Mouse (Mus musculus) midbrain, embryonic 12.5 days (tissue): ENCODE data around the gene Fbxo28. TPM values are rescaled to one million over a fixed set of nuclear protein-coding genes. Genes with fewer than 3 reads are reported as not detected.

Experiments used
- ATAC-seq: fragments of 200-750 bp; cut with Nextera tagmentation; 2 replicates; pipeline ENCODE4 v1.8.0; 2017; ENCODE audit warnings: low read depth, moderate TSS enrichment, moderate library complexity; ENCODE audit not compliant: low FRiP score
- H3K27ac ChIP-seq: fragments of 300-500 bp; sonication (generic); replicated peaks from 2 replicates; pipeline ENCODE4 v1.5.1; 2016; ENCODE audit warnings: mild to moderate bottlenecking
- H3K27me3 ChIP-seq: fragments of 300-500 bp; sonication (generic); 2 replicates; pipeline ENCODE4 v1.6.1; 2016; ENCODE audit warnings: mild to moderate bottlenecking
- H3K36me3 ChIP-seq: fragments of 300-500 bp; sonication (generic); 2 replicates; pipeline ENCODE4 v1.6.1; 2016
- H3K4me1 ChIP-seq: fragments of 300-500 bp; sonication (generic); 2 replicates; pipeline ENCODE4 v1.6.1; 2016
- H3K4me2 ChIP-seq: fragments of 300-500 bp; sonication (generic); replicated peaks from 2 replicates; pipeline ENCODE4 v1.6.1; 2016; ENCODE audit warnings: mild to moderate bottlenecking, moderate library complexity
- H3K4me3 ChIP-seq: fragments of 300-500 bp; sonication (generic); 2 replicates; pipeline ENCODE4 v1.5.1; 2016; ENCODE audit warnings: mild to moderate bottlenecking
- H3K9ac ChIP-seq: fragments of 300-500 bp; sonication (generic); replicated peaks from 2 replicates; pipeline ENCODE4 v1.6.1; 2016; ENCODE audit warnings: mild to moderate bottlenecking, moderate library complexity
- H3K9me3 ChIP-seq: fragments of 300-500 bp; sonication (generic); 2 replicates; pipeline ENCODE4 v1.6.1; 2016; ENCODE audit warnings: mild to moderate bottlenecking
- WGBS: fragments of 180-500 bp; shearing (Covaris S2); methylation state at CpG from one replicate; pipeline ENCODE4 v1.1.7; 2016; 5-methylcytosine and 5-hydroxymethylcytosine counted together
- polyA plus RNA-seq: library from polyadenylated mRNA; unstranded; fragments of >200 nt; fragmentation: Nextera tagmentation; extraction: Ambion mirVana; gene quantifications from 2 replicates; pipeline ENCODE4 v1.2.1, GENCODE M21; 2016

The Fbxo28 gene
- polyA plus RNA-seq, 1 experiment from 2014 or later, result 32.9 TPM

- Histone ChIP-seq H3K9me3 (no peaks in the 10 kb centered on the region), H3K27me3 (peaks cover 18% of the 10 kb centered on the region), H3K4me2 (peak within 1 kb of the TSS; percentile 81), H3K36me3 (peaks cover 16% of the 10 kb centered on the region), H3K9ac (peak within 1 kb of the TSS; percentile 75), H3K4me1 (peaks cover 21% of the 10 kb centered on the region), H3K4me3 (peak within 1 kb of the TSS; percentile 73), H3K27ac (peak within 1 kb of the TSS; percentile 86)
- peak; percentile 92 for ATAC-seq
- WGBS, result under 1% methylated on average over 94 of the region's 94 CpGs
Measured at GRCm38 (mm10) chr1:182282091-182283075, 59.0 kb downstream of the Fbxo28 start, which contains the start of gene Degs1. TSS of gene Degs1 (minus strand) at chr1:182282804.

- Histone ChIP-seq H3K36me3 (peaks cover 27% of the 10 kb centered on the region), H3K4me2 (peak overlapping the region; percentile 81), H3K27me3 (peaks cover 18% of the 10 kb centered on the region), H3K4me1 (peaks cover 21% of the 10 kb centered on the region), H3K4me3 (peak overlapping the region; percentile 73), H3K9ac (peak overlapping the region; percentile 39; the same call in 1 of the 2 replicates), H3K27ac (no peak overlapping the region), H3K9me3 (no peaks in the 10 kb centered on the region)
- 22% methylated on average over 9 of the region's 9 CpGs for WGBS
- ATAC-seq, result no peak
Measured at GRCm38 (mm10) chr1:182281251-182281711, 60.1 kb downstream of the Fbxo28 start.

GRCm38 (mm10) chr1:182280577-182280976 lies 60.9 kb downstream of the Fbxo28 start:
- H3K27me3 ChIP-seq, result peaks cover 18% of the 10 kb centered on the region
- no peak overlapping the region for H3K27ac ChIP-seq
- H3K9me3 ChIP-seq, result no peaks in the 10 kb centered on the region
- peak overlapping the region; percentile 2; the same call in 1 of the 2 replicates for H3K9ac ChIP-seq
- ATAC-seq, result no peak
- H3K36me3 ChIP-seq, result peaks cover 32% of the 10 kb centered on the region
- H3K4me1 ChIP-seq, result peaks cover 21% of the 10 kb centered on the region
- H3K4me3 ChIP-seq, result peak overlapping the region; percentile 73; the same call in 1 of the 2 replicates
- WGBS, result 58% methylated on average over 11 of the region's 11 CpGs
- peak overlapping the region; percentile 81 for H3K4me2 ChIP-seq

- no peak overlapping the region for H3K9ac ChIP-seq
- no peak overlapping the region for H3K4me3 ChIP-seq
- H3K27me3 ChIP-seq, result peaks cover 17% of the 10 kb centered on the region
- no peaks in the 10 kb centered on the region for H3K9me3 ChIP-seq
- H3K27ac ChIP-seq, result no peak overlapping the region
- H3K4me2 ChIP-seq, result peak overlapping the region; percentile 81; the same call in 1 of the 2 replicates
- 92% methylated on average over 6 of the region's 6 CpGs for WGBS
- H3K36me3 ChIP-seq, result peaks cover 37% of the 10 kb centered on the region
- no peak for ATAC-seq
- peaks cover 21% of the 10 kb centered on the region for H3K4me1 ChIP-seq
Measured at GRCm38 (mm10) chr1:182280046-182280445, 61.4 kb downstream of the Fbxo28 start.

GRCm38 (mm10) chr1:182279436-182279835 lies 62.0 kb downstream of the Fbxo28 start:
- H3K27me3 ChIP-seq, result peaks cover 11% of the 10 kb centered on the region
- WGBS, result 84% methylated on average over 4 of the region's 4 CpGs

GRCm38 (mm10) chr1:182275109-182275508 lies 66.3 kb downstream of the Fbxo28 start:
- no peak overlapping the region for H3K4me3 ChIP-seq
- no peak overlapping the region for H3K27ac ChIP-seq
- 97% methylated on average over 6 of the region's 6 CpGs for WGBS
- H3K27me3 ChIP-seq, result no peaks in the 10 kb centered on the region
- H3K4me2 ChIP-seq, result no peak overlapping the region
- H3K4me1 ChIP-seq, result 0 out of 2 replicates have a peak, but pooled peaks cover 2% of the 10 kb centered on the region
- no peaks in the 10 kb centered on the region for H3K9me3 ChIP-seq
- peaks cover 50% of the 10 kb centered on the region for H3K36me3 ChIP-seq
- H3K9ac ChIP-seq, result no peak overlapping the region
- ATAC-seq, result no peak

More at GRCm38 (mm10) chr1:182279436-182279835, 62.0 kb downstream of the Fbxo28 start:
- peaks cover 38% of the 10 kb centered on the region for H3K36me3 ChIP-seq
- ATAC-seq, result no peak
- H3K4me3 ChIP-seq, result no peak overlapping the region
- H3K4me1 ChIP-seq, result peaks cover 21% of the 10 kb centered on the region
- no peak overlapping the region for H3K27ac ChIP-seq
- H3K9ac ChIP-seq, result no peak overlapping the region
- no peak overlapping the region for H3K4me2 ChIP-seq
- no peaks in the 10 kb centered on the region for H3K9me3 ChIP-seq

GRCm38 (mm10) chr1:182271632-182272031 lies 69.8 kb downstream of the Fbxo28 start:
- no peak overlapping the region for H3K4me2 ChIP-seq
- ATAC-seq, result no peak
- H3K36me3 ChIP-seq, result peaks cover 27% of the 10 kb centered on the region
- WGBS, result 87% methylated on average over 5 of the region's 5 CpGs
- no peak overlapping the region for H3K27ac ChIP-seq
- no peaks in the 10 kb centered on the region for H3K27me3 ChIP-seq
- H3K4me1 ChIP-seq, result peaks cover 9% of the 10 kb centered on the region
- H3K9ac ChIP-seq, result no peak overlapping the region
- H3K9me3 ChIP-seq, result no peaks in the 10 kb centered on the region
- H3K4me3 ChIP-seq, result no peak overlapping the region

- H3K4me2 ChIP-seq, result no peak overlapping the region
- peaks cover 9% of the 10 kb centered on the region for H3K4me1 ChIP-seq
- no peak for ATAC-seq
- H3K4me3 ChIP-seq, result no peak overlapping the region
- 85% methylated on average over 5 of the region's 5 CpGs for WGBS
- no peak overlapping the region for H3K9ac ChIP-seq
- H3K27ac ChIP-seq, result no peak overlapping the region
- peaks cover 23% of the 10 kb centered on the region for H3K36me3 ChIP-seq
- no peaks in the 10 kb centered on the region for H3K9me3 ChIP-seq
- no peaks in the 10 kb centered on the region for H3K27me3 ChIP-seq
Measured at GRCm38 (mm10) chr1:182271130-182271529, 70.3 kb downstream of the Fbxo28 start.

GRCm38 (mm10) chr1:182268317-182268716 lies 73.1 kb downstream of the Fbxo28 start:
- H3K4me1 ChIP-seq, result peaks cover 9% of the 10 kb centered on the region
- H3K36me3 ChIP-seq, result 0 out of 2 replicates have a peak, but pooled peaks cover 12% of the 10 kb centered on the region
- no peak overlapping the region for H3K9ac ChIP-seq
- H3K27me3 ChIP-seq, result no peaks in the 10 kb centered on the region
- 44% methylated on average over 4 of the region's 4 CpGs for WGBS
- H3K27ac ChIP-seq, result no peak overlapping the region
- H3K9me3 ChIP-seq, result no peaks in the 10 kb centered on the region
- H3K4me2 ChIP-seq, result no peak overlapping the region
- ATAC-seq, result no peak; the same call in 1 of the 2 replicates
- no peak overlapping the region for H3K4me3 ChIP-seq

GRCm38 (mm10) chr1:182266028-182266525 lies 75.4 kb downstream of the Fbxo28 start:
- ATAC-seq, result no peak
- Histone ChIP-seq H3K4me1 (peaks cover 9% of the 10 kb centered on the region), H3K9ac (no peak overlapping the region), H3K27me3 (no peaks in the 10 kb centered on the region), H3K4me3 (no peak overlapping the region), H3K4me2 (no peak overlapping the region), H3K27ac (no peak overlapping the region), H3K36me3 (no peaks in the 10 kb centered on the region), H3K9me3 (no peaks in the 10 kb centered on the region)
- WGBS, result 93% methylated on average over 11 of the region's 11 CpGs
